Mouse (Mus musculus): ENCODE data around the gene Cox8a.

Gene Cox8a

GRCm38 (mm10) chr19:7185715-7186291 is 31.6 kb downstream of the Cox8a start:
- DNase-seq (ENCODE audit: low read depth, low spot score): no peak

- DNase-seq (ENCODE audit: low read depth, low spot score): no peak
Observed at GRCm38 (mm10) chr19:7185059-7185458, 32.4 kb downstream of the Cox8a start.

DNA sequence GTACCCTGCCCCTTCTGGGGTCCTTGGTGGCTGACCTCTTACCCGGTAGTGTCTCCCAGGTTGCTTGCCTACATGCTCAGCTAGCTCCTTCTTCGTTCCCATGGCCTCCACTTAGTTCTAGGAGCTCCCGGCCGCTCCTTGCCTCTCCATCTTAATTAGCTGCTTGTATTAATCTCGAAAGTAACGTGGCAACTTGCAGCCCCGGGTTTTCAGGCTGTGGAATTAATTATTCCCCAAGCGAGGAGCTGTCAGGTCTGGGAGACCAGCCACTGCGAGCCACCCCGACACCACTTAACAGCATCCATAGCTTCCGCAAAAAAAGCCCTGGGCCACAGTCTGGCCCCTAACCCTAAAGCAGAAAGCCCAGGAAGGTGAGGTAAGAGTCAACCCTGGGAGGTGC is 34.0 kb downstream of the Cox8a start:
- no peak for DNase-seq (ENCODE audit: low read depth, low spot score)

GRCm38 (mm10) chr19:7182273-7182949 is 35.0 kb downstream of the Cox8a start:
- peak; percentile 63 for DNase-seq (ENCODE audit: low read depth, low spot score)

GRCm38 (mm10) chr19:7181496-7181895 is 35.9 kb downstream of the Cox8a start:
- no peak for DNase-seq (ENCODE audit: low read depth, low spot score)

GRCm38 (mm10) chr19:7180756-7181405 is 36.5 kb downstream of the Cox8a start:
- DNase-seq (ENCODE audit: low read depth, low spot score): no peak

DNA sequence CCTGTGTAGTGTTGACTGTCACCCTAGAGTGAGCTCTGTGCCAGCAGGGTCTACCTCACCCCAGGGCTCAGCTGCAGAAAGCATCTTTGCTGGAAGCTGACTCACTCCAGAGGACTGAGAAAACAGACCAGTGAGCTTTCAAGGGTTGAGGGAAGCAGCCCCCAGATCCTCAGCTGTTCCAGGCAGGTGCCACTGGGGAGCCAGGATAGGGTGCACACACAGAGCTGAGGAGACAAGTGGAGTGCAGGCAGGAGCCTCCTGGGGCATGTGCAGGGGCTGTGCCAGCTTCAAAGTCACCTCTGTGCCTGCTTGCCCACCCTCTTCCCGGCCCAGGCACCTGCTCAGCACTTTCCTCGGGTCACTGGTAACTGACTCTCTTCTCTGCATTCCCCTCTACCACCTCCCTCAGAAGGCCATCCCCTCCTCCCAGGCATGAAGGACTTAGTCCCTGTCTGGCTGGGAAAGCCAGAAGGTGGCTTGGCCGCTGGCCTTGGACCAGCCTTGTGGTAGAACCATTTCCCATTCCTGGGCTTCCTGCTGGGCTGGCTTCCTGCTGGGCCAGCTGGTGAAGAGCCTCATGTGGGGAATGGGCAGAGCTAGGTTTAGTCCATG is 38.5 kb downstream of the Cox8a start:
- no peak for DNase-seq (ENCODE audit: low read depth, low spot score)

GRCm38 (mm10) chr19:7177804-7178511 is 39.5 kb downstream of the Cox8a start:
- DNase-seq (ENCODE audit: low read depth, low spot score): no peak

DNA sequence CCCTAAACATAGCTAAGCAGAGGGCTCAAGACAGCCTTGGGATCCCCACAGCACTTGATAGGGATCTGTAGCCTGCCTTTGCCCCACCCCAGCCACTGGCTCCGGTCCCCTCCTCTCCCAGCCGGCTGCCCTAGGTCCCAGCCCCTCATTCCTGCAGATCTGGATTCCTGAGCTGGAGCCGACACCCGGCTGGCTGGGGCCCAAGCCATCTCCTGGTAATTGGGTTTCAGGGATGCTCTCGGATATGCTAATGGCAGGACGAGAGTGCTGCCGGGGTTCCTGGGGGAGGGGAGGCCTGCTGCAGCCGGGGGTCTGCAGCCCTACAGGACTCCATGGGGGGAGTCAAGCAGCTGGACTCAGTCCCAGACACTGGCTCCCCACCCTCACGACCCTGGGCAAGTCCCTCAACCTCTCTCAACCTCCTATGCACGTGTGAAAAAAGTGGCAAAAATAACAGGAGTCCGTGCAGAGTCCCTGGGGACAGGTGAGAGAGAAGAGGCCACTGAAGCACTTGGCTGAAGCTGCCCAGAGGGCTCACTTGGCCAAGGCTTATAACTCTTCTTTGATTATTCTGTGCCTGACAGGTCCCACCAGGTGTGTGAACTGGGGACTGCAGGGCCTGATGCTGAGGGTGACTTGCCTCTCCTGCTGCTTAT is 41.2 kb downstream of the Cox8a start:
- DNase-seq (ENCODE audit: low read depth, low spot score): no peak

DNA sequence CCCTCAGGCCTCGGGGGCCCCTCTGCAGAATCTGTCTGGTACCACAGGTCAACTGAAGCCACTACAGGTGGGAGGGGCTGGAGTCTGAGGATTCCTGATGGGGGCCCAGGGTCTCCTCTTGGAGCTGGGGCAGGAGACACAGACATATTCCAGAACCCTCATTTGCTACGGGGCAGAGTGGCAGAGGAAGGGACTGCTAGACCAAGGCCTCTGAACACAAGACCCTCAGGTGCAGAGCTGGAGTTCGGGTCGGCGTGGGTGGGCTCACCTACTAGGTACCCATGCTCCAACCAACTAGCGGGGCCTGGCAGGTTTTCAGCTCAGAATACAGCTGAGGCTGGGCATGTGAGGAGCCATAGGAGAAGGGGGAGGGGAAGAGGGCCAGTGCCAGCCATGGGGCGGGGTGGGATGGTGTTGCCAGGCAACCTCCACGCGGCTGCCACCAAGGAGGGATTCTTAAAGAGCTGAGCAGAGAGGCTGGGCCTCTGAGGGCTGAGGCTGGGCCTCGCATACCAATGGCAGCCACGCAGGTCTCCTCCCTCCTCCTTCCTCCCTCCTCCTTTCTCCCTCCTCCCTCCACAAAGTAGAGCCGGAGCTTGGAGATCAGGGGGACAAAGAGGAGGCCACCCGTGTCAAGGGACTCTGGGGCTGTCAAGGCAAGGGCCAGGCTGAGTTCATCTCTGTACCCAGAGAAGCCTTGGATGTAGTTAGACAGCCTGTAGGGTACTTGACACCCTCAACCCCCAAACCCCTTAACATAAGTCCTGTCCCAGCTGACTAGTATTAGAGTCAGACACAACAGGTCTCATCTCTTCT is 45.2 kb downstream of the Cox8a start:
- peak; percentile 67 for DNase-seq (ENCODE audit: low read depth, low spot score)

- no peak for DNase-seq (ENCODE audit: low read depth, low spot score)
Observed at GRCm38 (mm10) chr19:7171447-7171846, 46.0 kb downstream of the Cox8a start.

DNA sequence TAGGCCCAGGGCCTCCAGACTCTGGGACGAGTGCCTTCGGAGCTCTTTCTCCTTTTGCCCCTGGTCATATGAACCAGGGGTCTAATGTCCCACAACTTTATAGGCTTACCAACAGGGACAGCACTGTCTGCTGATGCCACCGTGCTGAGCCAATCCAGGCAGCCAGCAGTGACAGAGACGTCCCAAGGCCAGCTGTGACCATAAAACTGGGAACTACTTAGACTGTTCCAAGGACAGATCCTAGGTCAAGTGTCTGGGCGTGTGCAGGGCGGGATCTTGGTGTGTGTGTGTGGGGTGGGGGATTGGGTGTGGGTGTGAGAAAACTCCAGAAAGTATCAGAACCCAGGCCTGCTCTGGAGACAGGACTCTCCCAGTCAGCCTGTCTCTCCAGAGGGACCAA is 46.5 kb downstream of the Cox8a start:
- DNase-seq (ENCODE audit: low read depth, low spot score): no peak

- DNase-seq (ENCODE audit: low read depth, low spot score): no peak
Observed at GRCm38 (mm10) chr19:7168423-7168822, 49.0 kb downstream of the Cox8a start.

- DNase-seq (ENCODE audit: low read depth, low spot score): no peak
Observed at GRCm38 (mm10) chr19:7166767-7167166, 50.6 kb downstream of the Cox8a start.

DNA sequence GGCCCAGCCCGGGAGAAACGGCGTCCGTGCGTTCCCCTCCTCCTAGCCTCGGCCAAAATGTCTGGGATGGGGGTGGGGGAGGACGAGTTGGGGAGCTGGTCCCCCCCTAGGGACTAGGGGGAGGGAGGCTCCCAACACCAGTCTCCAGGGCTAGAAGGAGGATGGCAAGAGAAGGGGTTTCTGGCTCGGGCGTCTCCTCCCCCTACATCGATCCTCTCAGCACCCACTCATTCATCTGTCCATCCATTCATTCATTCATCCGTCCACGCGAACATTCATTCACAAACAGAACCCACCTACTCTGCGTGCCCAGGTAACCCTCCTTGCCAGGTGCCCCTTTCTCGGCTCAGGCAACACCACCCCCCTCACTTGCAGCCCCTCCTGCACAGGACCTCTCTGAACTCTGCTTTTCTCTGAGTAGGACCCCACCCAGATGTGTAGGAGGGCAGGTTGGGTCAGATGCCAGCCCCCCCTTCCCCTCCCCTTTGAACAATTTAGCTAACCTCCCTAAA is 51.2 kb downstream of the Cox8a start:
- no peak for DNase-seq (ENCODE audit: low read depth, low spot score)

GRCm38 (mm10) chr19:7165509-7166199 is 51.8 kb downstream of the Cox8a start:
- DNase-seq (ENCODE audit: low read depth, low spot score): no peak

Data from brain, embryonic 18.5 days (tissue).